14 mouse cellular contexts compared by ENCODE assay signal in the genomic region with DNA sequence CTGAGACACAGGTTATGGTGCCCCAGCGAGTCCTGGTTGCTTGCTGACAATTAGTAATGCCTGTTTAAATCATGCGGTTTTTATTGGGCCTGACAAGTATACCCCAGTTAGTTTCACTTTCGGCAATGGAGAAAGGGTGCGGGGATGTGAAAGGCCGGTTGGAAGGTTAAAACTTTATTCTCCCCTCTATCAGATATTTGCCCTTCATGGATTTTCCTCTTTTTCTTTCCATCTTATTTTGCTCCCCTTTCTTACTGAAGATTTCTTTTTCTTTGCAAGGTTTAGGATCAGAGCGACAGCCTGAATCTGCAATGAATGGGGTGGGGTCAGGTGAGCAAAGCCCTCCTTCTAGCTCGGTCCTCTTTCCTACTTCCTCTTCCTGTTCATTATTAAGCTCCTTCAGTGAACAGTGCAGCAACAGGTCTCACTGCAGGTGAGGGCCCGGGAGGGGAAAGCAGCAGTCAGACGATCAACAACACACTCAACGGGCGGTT. TPM values are rescaled to one million over a fixed set of nuclear protein-coding genes. Genes with fewer than 3 reads are reported as not detected.
A peak's percentile ranks its signal among the peaks of the same experiment; 100 is the strongest.
DNase-seq lines count a peak whose midpoint lies in the region; ATAC-seq and TF ChIP-seq lines count a peak whose summit lies in the region.
"Had no signal": no experiment of that assay in that cellular context is flagged by ENCODE, and none has a peak within 500 bp of the region (broad histone marks: within the 10 kb centered on the region; RNA-seq: fewer than 3 reads in every experiment).

No protein-coding gene starts in this region.

- no peak for TF ChIP-seq CTCF in testis, adult 2 months (IDR thresholded peaks at IDR 0.05; ENCODE audit: control insufficient read depth, insufficient read depth, insufficient replicate concordance, low read depth, low read length)

- peak overlapping the region; percentile 59 for H3K27ac ChIP-seq in testis, adult 2 months (ENCODE audit: control insufficient read depth, insufficient read depth, low read depth, low read length)
- H3K27ac ChIP-seq: forebrain, embryonic 15.5 days; layer of hippocampus, adult 2 months; neural tube, embryonic 13.5 days had no signal

- DNase-seq in testis, postnatal 14 days (ENCODE audit: low spot score): no peak
- peak; percentile 22 for DNase-seq in thymus, postnatal 4 days
- no peak for DNase-seq in c-Kit-positive CD71-positive TER-119-positive erythroid progenitor cells, embryonic 14.5 days (ENCODE audit: low spot score)
- DNase-seq in right cerebral cortex, postnatal 10 days (ENCODE audit: low spot score in 2 of 2): no peak
- no peak for DNase-seq in adrenal gland, postnatal 36 days
- DNase-seq: adrenal gland, postnatal 25 days; lung, postnatal 4 days had no signal

- no peak for TF ChIP-seq POLR2A in testis, adult 2 months (IDR thresholded peaks at IDR 0.05; ENCODE audit: control insufficient read depth, low read depth, low read length)

- H3K36me3 ChIP-seq in testis, adult 2 months (ENCODE audit: control insufficient read depth, insufficient read depth, low read length): no peaks in the 10 kb centered on the region
- H3K36me3 ChIP-seq: forebrain, embryonic 15.5 days; neural tube, embryonic 13.5 days had no signal

- peak; percentile 71 for ATAC-seq in granulocyte monocyte progenitor cell, adult 5-6 weeks (replicated peaks; ENCODE audit: poor library complexity, severe bottlenecking)
- peak; percentile 61 for ATAC-seq in megakaryocyte progenitor cell, adult 5-6 weeks (replicated peaks; ENCODE audit: poor library complexity)
- ATAC-seq: forebrain, embryonic 15.5 days; hindbrain, embryonic 16.5 days had no signal

- no peaks in the 10 kb centered on the region for H3K27me3 ChIP-seq in testis, adult 2 months (ENCODE audit: control insufficient read depth, insufficient read depth, low read length)
- H3K27me3 ChIP-seq: forebrain, embryonic 15.5 days; neural tube, embryonic 13.5 days had no signal

- H3K4me3 ChIP-seq in testis, adult 2 months (ENCODE audit: control insufficient read depth, low read depth, low read length): peak overlapping the region; percentile 21; the same call in 1 of the 2 replicates
- H3K4me3 ChIP-seq: forebrain, embryonic 15.5 days; layer of hippocampus, adult 2 months; neural tube, embryonic 13.5 days had no signal

- peaks cover 3% of the 10 kb centered on the region for H3K4me1 ChIP-seq in testis, adult 2 months (ENCODE audit: control insufficient read depth, insufficient read depth, low read length)
- H3K4me1 ChIP-seq: forebrain, embryonic 15.5 days; neural tube, embryonic 13.5 days had no signal

RNA-seq across cellular contexts. Expression of gene Esr1, which starts 20.9 kb away (rescaled TPM):
- polyA plus RNA-seq in testis, adult 2 months (2012; rRNA removed): 3.6 and 3.7 TPM in 2 replicates
- total RNA-seq in granulocyte monocyte progenitor cell, adult 5-6 weeks (2014; fragmentation: Nextera tagmentation): 18.2 and 19.4 TPM in 2 replicates
- 14.8 and 16.9 TPM in 2 replicates for total RNA-seq in granulocyte monocyte progenitor cell, adult 5-6 weeks (2017)
- 14.4 and 16.2 TPM in 2 replicates for total RNA-seq in megakaryocyte progenitor cell, adult 5-6 weeks (2015)
- 9.5 and 10.9 TPM in 2 replicates for total RNA-seq in megakaryocyte progenitor cell, adult 5-6 weeks (2017)
- 10 to 100 TPM; 14.3 to 15.0 TPM for total RNA-seq in adrenal gland, postnatal 36 days (2021)
